Mouse (Mus musculus) olfactory bulb, adult 2 months (tissue): ENCODE measurements around the gene Vwa5b1.

ENCODE experiments used
- CTCF ChIP-seq: fragments of 200-500 bp; IDR thresholded peaks from 2 replicates; pipeline ENCODE4 v1.5.1; 2012; ENCODE audit warnings: low read depth, mild to moderate bottlenecking, low read length, moderate library complexity; ENCODE audit not compliant: insufficient read depth
- POLR2A ChIP-seq: fragments of 200-500 bp; IDR thresholded peaks from 2 replicates; pipeline ENCODE4 v1.6.1; 2012; ENCODE audit warnings: mild to moderate bottlenecking, low read depth, low read length, moderate library complexity; ENCODE audit not compliant: insufficient read depth

GRCm38 (mm10) chr4:138546241-138546640 lies 89.4 kb downstream of the Vwa5b1 start:
- no peak for TF ChIP-seq CTCF
- TF ChIP-seq POLR2A = no peak
